Mouse (Mus musculus): ENCODE results near the gene Tor1aip1. TPM values are rescaled to one million over a fixed set of nuclear protein-coding genes. Genes with fewer than 3 reads are reported as not detected.

Gene Tor1aip1
- polyA plus RNA-seq, 1 experiment from 2014 or later, result 36.0 TPM

DNA sequence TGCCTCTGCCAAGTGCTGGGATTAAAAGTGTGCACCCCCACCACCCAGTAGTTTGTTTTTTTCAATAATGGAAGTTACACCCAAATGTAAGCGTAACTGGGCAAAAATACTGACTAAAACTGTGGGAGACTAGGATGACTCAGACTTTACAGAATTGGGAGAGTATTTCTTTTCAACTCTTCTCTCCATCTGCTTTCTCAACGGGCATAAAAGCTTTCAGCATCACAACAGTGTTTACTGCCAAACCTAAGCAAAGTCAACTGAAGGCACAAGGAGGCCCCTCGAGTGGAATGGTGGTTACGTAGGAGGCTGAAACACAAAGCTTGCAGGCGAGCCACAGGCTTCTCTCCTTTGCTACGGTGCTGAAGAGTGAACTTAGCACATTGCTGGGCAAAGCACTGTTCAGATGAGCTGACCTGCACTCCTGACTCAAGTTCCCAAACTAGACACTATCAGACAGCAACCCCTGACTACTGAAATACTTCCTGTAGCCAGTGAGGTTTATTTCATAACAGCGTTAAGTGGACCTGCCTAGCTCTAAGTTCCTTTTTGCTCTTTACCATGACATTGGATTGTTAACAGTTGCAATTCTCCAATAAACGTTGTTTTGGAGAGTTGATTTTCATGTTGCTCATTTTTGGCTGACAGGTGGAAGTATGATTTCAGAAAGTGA is 11.3 kb downstream of the Tor1aip1 start:
- H3K36me3 ChIP-seq (ENCODE audit: control insufficient read depth, insufficient read depth, low read length), result peaks cover 3% of the 10 kb centered on the region; the same call in 1 of the 2 replicates
- ATAC-seq (replicated peaks; ENCODE audit: low FRiP score), result no peak
- WGBS, result 88% methylated on average over 8 of the region's 8 CpGs

DNA sequence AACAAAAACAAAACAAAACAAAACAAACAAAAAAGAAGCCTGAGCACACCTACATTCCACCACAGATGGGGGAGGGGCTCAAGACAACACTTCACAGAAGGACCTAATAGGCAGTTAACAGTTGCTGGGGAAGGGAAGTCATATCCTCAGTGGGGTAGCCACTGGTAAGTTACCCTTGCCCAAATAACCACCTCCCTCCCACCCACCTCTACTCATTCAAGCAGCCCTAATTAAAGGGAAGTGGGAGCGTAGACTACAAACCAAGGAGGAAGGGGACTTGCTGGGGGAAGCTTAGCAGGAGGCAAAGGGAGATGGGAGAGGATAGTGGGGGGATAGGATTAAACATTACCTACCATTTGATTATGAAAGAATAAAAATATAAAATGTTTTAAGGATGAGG is 15.9 kb downstream of the Tor1aip1 start:
- Histone ChIP-seq H3K9ac (ENCODE audit: low read length) (no peak overlapping the region), H3K36me3 (ENCODE audit: control insufficient read depth, insufficient read depth, low read length) (no peaks in the 10 kb centered on the region; the same call in 1 of the 2 replicates), H3K9me3 (ENCODE audit: control insufficient read depth, low read length) (no peaks in the 10 kb centered on the region), H3K27ac (ENCODE audit: low read depth, low read length) (no peak overlapping the region), H3K4me1 (replicated peaks; ENCODE audit: control insufficient read depth, insufficient read depth, low read length) (no peaks in the 10 kb centered on the region), H3K4me3 (ENCODE audit: low read depth, low read length) (no peak overlapping the region), H3K27me3 (ENCODE audit: control insufficient read depth, insufficient read depth, low read length) (no peaks in the 10 kb centered on the region), H3K4me2 (ENCODE audit: low read depth, low read length, severe bottlenecking) (no peak overlapping the region)
- no peak for DNase-seq (ENCODE audit: low spot score)
- WGBS, result 95% methylated on average over 1 of the region's 1 CpGs
- ATAC-seq (replicated peaks; ENCODE audit: low FRiP score), result no peak

More for the DNA sequence above, 11.3 kb downstream of the Tor1aip1 start:
- Histone ChIP-seq H3K4me1 (replicated peaks; ENCODE audit: control insufficient read depth, insufficient read depth, low read length) (no peaks in the 10 kb centered on the region), H3K27ac (ENCODE audit: low read depth, low read length) (no peak overlapping the region), H3K9ac (ENCODE audit: low read length) (no peak overlapping the region), H3K27me3 (ENCODE audit: control insufficient read depth, insufficient read depth, low read length) (no peaks in the 10 kb centered on the region), H3K4me3 (ENCODE audit: low read depth, low read length) (no peak overlapping the region), H3K4me2 (ENCODE audit: low read depth, low read length, severe bottlenecking) (no peak overlapping the region), H3K9me3 (ENCODE audit: control insufficient read depth, low read length) (no peaks in the 10 kb centered on the region)
- no peak for DNase-seq (ENCODE audit: low spot score)

DNA sequence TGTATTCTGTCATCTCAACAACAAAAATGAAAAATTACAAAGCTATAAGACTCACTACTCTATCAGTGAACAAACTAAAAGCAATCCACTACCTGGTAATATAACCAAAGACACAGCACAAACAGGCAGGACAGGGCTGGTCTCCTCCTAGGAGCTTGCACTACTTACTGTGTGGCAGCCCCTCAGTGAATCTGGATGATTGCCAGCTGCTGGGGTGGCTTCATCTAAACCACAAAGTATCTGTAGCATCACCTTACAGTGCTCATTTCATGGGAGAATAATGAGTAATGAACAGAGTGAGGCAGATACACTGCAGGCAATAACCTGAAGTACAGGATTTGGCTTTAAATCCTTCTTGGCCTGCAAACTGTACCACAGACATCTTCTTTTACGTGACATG is 16.5 kb downstream of the Tor1aip1 start:
- ATAC-seq (replicated peaks; ENCODE audit: low FRiP score), result no peak
- Histone ChIP-seq H3K4me1 (replicated peaks; ENCODE audit: control insufficient read depth, insufficient read depth, low read length) (no peaks in the 10 kb centered on the region), H3K27ac (ENCODE audit: low read depth, low read length) (no peak overlapping the region), H3K4me2 (ENCODE audit: low read depth, low read length, severe bottlenecking) (no peak overlapping the region), H3K27me3 (ENCODE audit: control insufficient read depth, insufficient read depth, low read length) (no peaks in the 10 kb centered on the region), H3K36me3 (ENCODE audit: control insufficient read depth, insufficient read depth, low read length) (no peaks in the 10 kb centered on the region; the same call in 1 of the 2 replicates), H3K9me3 (ENCODE audit: control insufficient read depth, low read length) (no peaks in the 10 kb centered on the region), H3K9ac (ENCODE audit: low read length) (no peak overlapping the region), H3K4me3 (ENCODE audit: low read depth, low read length) (no peak overlapping the region)
- 100% methylated on average over 1 of the region's 1 CpGs for WGBS
- no peak for DNase-seq (ENCODE audit: low spot score)

DNA sequence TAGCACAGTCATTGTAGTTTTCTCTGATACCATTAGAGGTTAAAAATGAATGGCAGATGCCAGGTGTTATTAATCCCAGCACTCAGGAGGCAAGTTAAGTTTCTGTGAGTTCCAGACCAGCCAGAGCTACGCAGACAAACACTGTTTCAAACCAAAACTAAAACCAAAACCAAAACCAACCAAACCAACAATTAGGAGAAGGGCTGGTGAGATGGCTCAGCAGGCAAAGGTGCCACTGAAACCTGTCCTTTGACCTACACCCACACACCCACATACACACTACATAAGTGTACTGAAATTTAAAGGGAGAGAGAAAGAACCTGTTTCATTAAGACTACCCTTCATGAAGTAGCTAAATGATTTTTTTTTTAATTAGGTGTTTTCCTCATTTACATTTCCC is 27.3 kb downstream of the Tor1aip1 start:
- no peak for ATAC-seq (replicated peaks; ENCODE audit: low FRiP score)
- 90% methylated on average over 1 of the region's 1 CpGs for WGBS

DNA sequence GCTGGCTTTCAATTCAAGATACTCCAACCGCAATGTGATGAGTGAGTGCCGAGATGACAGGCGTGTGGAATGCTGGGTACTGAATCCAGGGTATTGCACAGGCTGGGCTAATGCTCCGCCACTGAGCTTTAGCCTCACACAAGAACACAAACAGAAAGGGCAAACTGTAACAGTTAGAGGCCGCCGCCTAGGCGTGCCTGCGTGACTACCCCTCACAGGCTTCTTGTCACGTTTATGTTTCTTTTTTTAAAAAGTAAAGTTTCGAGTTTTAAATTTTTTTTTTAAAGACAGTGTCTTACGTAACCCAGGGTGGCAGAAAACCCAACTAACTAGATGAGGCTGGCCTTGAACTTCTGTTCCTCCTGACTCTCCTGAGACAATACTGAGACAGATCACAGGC is 30.4 kb downstream of the Tor1aip1 start:
- Histone ChIP-seq H3K36me3 (ENCODE audit: control insufficient read depth, insufficient read depth, low read length) (peaks cover 2% of the 10 kb centered on the region; the same call in 1 of the 2 replicates), H3K27ac (ENCODE audit: low read depth, low read length) (no peak overlapping the region), H3K4me2 (ENCODE audit: low read depth, low read length, severe bottlenecking) (no peak overlapping the region), H3K9me3 (ENCODE audit: control insufficient read depth, low read length) (no peaks in the 10 kb centered on the region), H3K9ac (ENCODE audit: low read length) (no peak overlapping the region), H3K27me3 (ENCODE audit: control insufficient read depth, insufficient read depth, low read length) (no peaks in the 10 kb centered on the region), H3K4me1 (replicated peaks; ENCODE audit: control insufficient read depth, insufficient read depth, low read length) (no peaks in the 10 kb centered on the region), H3K4me3 (ENCODE audit: low read depth, low read length) (no peak overlapping the region)
- DNase-seq (ENCODE audit: low spot score), result no peak
- 92% methylated on average over 11 of the region's 11 CpGs for WGBS
- ATAC-seq (replicated peaks; ENCODE audit: low FRiP score), result no peak

More for the DNA sequence above, 27.3 kb downstream of the Tor1aip1 start:
- no peak overlapping the region for H3K4me2 ChIP-seq (ENCODE audit: low read depth, low read length, severe bottlenecking)
- no peak for DNase-seq (ENCODE audit: low spot score)
- no peaks in the 10 kb centered on the region for H3K27me3 ChIP-seq (ENCODE audit: control insufficient read depth, insufficient read depth, low read length)
- no peak overlapping the region for H3K27ac ChIP-seq (ENCODE audit: low read depth, low read length)
- H3K4me1 ChIP-seq (replicated peaks; ENCODE audit: control insufficient read depth, insufficient read depth, low read length), result no peaks in the 10 kb centered on the region
- no peak overlapping the region for H3K9ac ChIP-seq (ENCODE audit: low read length)
- H3K36me3 ChIP-seq (ENCODE audit: control insufficient read depth, insufficient read depth, low read length), result peaks cover 2% of the 10 kb centered on the region; the same call in 1 of the 2 replicates
- H3K4me3 ChIP-seq (ENCODE audit: low read depth, low read length), result no peak overlapping the region
- H3K9me3 ChIP-seq (ENCODE audit: control insufficient read depth, low read length), result no peaks in the 10 kb centered on the region

DNA sequence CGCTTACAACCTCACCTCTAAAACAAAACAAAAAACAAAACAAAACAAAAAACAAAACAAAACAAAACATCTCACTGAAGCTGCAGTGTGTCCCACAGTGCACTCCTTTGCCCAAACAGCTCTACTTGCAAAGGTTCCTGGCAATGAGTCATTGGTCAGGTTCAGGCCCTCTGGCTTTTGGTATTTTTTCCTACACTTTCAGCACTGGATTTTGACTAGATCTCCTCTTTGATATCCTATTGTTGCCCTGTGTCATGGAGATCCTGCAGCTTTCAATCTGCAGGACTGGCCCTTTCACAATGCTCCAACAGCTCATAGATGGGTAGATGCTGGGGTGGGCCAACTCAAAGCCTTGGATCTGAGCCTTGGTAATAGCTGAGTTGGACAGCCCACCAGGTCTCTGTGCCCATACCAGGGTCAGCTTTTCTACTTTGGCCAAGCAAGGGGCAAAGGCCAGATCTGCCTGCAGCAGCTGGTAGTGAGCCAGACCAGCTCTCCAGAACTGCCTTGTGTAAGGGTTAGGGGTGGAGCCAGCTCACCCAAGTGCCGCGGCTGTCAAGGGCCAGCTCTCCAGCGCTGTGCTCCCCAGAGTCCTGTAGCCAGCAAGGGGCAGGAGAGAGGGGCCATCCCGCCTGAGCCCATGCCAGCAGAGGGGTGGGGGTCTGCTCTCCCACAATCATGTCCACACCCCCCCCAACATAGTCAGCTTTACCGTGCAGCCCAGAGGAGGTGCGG is 32.9 kb downstream of the Tor1aip1 start:
- WGBS, result 82% methylated on average over 7 of the region's 7 CpGs
- Histone ChIP-seq H3K4me1 (replicated peaks; ENCODE audit: control insufficient read depth, insufficient read depth, low read length) (no peaks in the 10 kb centered on the region), H3K9ac (ENCODE audit: low read length) (no peak overlapping the region), H3K4me2 (ENCODE audit: low read depth, low read length, severe bottlenecking) (no peak overlapping the region), H3K36me3 (ENCODE audit: control insufficient read depth, insufficient read depth, low read length) (peaks cover 2% of the 10 kb centered on the region; the same call in 1 of the 2 replicates), H3K27ac (ENCODE audit: low read depth, low read length) (no peak overlapping the region), H3K9me3 (ENCODE audit: control insufficient read depth, low read length) (no peaks in the 10 kb centered on the region), H3K4me3 (ENCODE audit: low read depth, low read length) (no peak overlapping the region), H3K27me3 (ENCODE audit: control insufficient read depth, insufficient read depth, low read length) (no peaks in the 10 kb centered on the region)
- DNase-seq (ENCODE audit: low spot score) (no peak), ATAC-seq (replicated peaks; ENCODE audit: low FRiP score) (no peak)

DNA sequence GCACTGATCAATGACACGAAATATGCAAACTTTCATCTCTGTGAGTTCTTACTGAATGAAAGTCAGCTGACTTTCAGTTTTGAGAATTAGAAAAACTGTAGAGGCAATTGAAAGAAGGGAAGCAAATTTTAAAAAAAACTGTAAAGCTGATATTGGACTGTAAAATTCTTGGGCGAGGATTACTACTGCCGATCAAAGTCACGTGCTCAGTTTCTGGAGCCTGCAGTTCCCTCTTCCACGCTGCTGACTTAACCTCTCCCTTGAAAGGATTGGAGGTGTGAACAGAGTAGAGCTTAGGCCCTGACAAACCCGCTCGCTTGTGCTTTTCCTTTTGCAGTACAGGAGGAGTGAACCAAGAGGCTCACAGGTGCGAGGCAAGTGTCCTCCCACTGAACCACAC is 33.9 kb downstream of the Tor1aip1 start:
- no peak overlapping the region for H3K4me3 ChIP-seq (ENCODE audit: low read depth, low read length)
- no peaks in the 10 kb centered on the region for H3K9me3 ChIP-seq (ENCODE audit: control insufficient read depth, low read length)
- ATAC-seq (replicated peaks; ENCODE audit: low FRiP score) (no peak), DNase-seq (ENCODE audit: low spot score) (no peak)
- no peaks in the 10 kb centered on the region for H3K4me1 ChIP-seq (replicated peaks; ENCODE audit: control insufficient read depth, insufficient read depth, low read length)
- no peak overlapping the region for H3K9ac ChIP-seq (ENCODE audit: low read length)
- 92% methylated on average over 8 of the region's 8 CpGs for WGBS
- H3K36me3 ChIP-seq (ENCODE audit: control insufficient read depth, insufficient read depth, low read length), result peaks cover under 1% of the 10 kb centered on the region; the same call in 1 of the 2 replicates
- H3K27ac ChIP-seq (ENCODE audit: low read depth, low read length), result no peak overlapping the region
- no peak overlapping the region for H3K4me2 ChIP-seq (ENCODE audit: low read depth, low read length, severe bottlenecking)
- no peaks in the 10 kb centered on the region for H3K27me3 ChIP-seq (ENCODE audit: control insufficient read depth, insufficient read depth, low read length)

DNA sequence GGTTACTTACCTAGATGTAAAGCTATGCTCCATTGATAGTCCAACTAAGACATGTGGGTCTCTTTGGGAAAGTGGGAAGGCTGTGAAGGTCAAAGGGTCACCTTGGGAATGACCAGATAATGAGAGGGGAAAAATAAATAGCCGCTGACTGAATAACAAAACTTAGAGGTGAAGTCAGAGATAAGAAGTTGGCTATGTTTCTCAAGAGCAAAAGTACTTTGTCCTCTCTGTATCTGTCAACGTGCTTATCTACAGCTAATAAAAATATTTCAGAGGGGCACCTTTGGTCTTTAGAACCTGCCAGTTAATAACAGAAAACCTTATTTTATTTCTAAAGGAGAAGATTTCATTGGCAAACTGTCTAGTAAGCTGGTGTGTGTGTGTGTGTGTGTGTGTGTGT is 40.7 kb downstream of the Tor1aip1 start:
- Histone ChIP-seq H3K27ac (ENCODE audit: low read depth, low read length) (no peak overlapping the region), H3K4me3 (ENCODE audit: low read depth, low read length) (no peak overlapping the region), H3K9me3 (ENCODE audit: control insufficient read depth, low read length) (no peaks in the 10 kb centered on the region), H3K27me3 (ENCODE audit: control insufficient read depth, insufficient read depth, low read length) (no peaks in the 10 kb centered on the region), H3K4me2 (ENCODE audit: low read depth, low read length, severe bottlenecking) (no peak overlapping the region), H3K36me3 (ENCODE audit: control insufficient read depth, insufficient read depth, low read length) (no peaks in the 10 kb centered on the region), H3K9ac (ENCODE audit: low read length) (no peak overlapping the region), H3K4me1 (replicated peaks; ENCODE audit: control insufficient read depth, insufficient read depth, low read length) (no peaks in the 10 kb centered on the region)
- DNase-seq (ENCODE audit: low spot score), result no peak
- WGBS, result 88% methylated on average over 2 of the region's 2 CpGs
- ATAC-seq (replicated peaks; ENCODE audit: low FRiP score), result no peak
